Mouse (Mus musculus): ENCODE measurements around the gene Apoc4.
A peak's percentile ranks its signal among the peaks of the same experiment; 100 is the strongest.
"Not testable (repeated sequence)": the region's sequence is repeated elsewhere in the genome, so short reads cannot be mapped to it uniquely, and the experiment has no call there.

Gene Apoc4

GRCm38 (mm10) chr7:19698907-19699826 is 17.9 kb upstream of the Apoc4 start, which contains the start of gene Apoe:
Gene Apoe (minus strand): TSS chr7:19699188.
- peak; percentile 63 for DNase-seq

- DNase-seq: no peak
Measured at GRCm38 (mm10) chr7:19697949-19698906, 16.9 kb upstream of the Apoc4 start.

DNA sequence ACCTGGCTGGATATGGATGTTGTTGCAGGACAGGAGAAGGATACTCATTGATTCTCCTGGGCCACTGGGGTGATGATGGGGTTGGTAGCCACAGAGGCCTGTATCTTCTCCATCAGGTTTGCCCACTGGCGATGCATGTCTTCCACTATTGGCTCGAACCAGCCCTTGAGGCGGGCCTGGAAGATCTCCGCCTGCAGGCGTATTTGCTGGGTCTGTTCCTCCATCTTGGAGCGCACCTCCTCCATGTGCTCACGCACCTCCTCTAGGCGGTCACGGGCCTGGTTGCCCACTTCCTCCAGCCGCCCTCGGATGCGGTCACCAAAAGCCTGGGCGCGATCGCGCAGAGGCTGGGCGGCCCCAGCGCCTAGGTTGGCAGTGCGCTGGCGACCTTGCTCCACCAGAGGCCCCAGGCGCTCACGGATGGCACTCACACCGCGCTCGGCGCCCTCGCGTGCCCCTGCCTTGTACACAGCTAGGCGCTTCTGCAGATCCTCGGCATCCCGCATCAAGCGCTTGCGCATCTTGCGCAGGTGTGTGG is 15.1 kb upstream of the Apoc4 start:
- no peak for DNase-seq

GRCm38 (mm10) chr7:19695881-19696280 is 14.6 kb upstream of the Apoc4 start:
- no peak for DNase-seq

- no peak for DNase-seq
Measured at GRCm38 (mm10) chr7:19695213-19695594, 13.9 kb upstream of the Apoc4 start.

DNA sequence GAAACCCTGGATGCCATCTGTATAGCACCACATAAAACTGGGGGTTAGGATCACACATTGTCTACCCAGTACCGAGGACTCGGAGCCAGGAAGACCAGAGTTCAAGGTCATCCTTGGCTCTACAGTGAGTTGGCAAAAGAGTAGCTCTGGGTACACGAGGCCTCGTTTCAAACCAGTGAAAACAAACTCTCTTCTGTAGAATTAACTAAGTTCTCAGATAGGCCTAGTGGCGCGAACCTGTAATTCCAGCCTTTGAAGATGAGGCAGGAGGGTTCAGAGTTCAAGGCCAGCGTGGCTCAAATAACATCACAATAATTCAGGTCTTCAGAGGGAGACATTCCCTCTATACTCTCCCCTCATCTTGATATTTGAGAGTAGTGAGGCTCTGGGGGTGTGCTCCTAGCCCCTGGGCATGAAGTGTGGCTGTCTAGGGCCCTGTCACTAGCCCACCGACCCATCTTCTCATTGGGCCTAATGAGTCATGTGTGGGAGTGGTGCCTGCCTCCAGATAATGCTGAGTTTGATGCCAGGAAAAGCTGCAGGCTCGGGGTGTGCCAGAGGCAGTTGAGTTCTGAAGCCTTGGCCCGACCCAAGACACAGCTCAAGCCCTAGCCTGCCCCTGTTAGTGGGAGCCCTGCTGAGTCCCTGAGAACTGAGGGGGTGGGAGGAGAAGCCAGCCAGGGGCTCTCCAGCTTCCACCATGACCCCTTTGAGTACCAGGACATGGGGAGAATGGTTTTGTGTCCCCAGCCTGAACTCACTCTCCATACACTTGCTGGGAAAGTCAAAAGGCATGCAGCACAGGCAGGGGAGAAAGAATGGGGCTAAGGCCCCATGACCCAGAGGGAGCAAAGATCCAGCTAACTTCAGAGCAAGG is 13.3 kb upstream of the Apoc4 start:
- DNase-seq: no peak

- peak; percentile 75 for DNase-seq
Measured at GRCm38 (mm10) chr7:19693421-19693820, 12.1 kb upstream of the Apoc4 start.

DNA sequence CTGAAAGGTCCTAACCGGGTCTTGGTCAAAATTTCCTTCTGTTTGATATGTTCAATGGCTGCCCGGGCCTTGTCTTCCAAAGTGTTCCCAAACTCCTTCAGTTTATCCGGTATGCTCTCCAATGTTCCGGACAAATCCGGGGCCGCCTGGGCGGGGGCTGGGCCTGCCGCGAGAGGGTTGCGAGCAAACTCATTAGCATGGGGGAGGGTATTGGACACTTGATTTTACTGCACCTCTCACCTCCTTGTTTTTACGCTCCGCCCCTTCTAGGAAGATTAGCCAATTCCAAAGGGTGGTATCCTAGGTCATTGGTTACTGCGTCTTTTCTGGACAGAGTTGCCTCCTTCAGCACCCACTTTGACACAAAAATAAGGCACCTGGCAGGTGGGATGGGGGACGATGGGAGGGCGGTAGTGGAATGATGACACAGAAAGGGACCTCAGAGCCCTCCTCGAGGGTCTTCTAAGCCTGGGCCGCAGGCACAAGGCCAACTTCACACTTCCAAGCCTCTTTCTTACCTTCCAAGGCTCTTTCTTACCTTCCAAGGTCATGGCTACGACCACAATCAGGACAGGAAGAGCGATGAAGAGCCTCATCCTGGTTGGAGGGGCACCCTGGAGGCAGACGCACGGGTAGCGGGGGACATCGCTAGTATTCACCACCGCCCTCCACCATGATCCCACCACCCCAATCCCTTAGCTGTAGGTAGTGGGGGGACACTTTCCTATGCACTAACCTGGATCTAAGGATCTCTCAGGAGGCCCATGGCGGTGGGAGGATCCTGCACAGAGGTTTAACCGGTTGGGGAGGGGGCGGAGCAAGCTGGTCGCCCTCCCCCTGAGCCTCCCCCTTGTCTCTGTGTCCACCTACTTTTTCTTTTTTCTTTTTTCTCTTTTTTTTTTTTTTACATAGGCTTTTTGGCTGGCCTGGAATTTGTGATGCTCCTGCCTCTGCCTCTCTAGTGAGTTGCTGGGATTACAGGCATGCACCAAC is 10.9 kb upstream of the Apoc4 start, which contains the start of gene Apoc1:
TSS of gene Apoc1 (minus strand) at position 788 of the 993 bp plus-strand sequence.
- DNase-seq: peak; percentile 85

- peak; percentile 32 for DNase-seq
Measured at GRCm38 (mm10) chr7:19691434-19691833, 10.2 kb upstream of the Apoc4 start.

GRCm38 (mm10) chr7:19690845-19691244 is 9.6 kb upstream of the Apoc4 start:
- DNase-seq: no peak

DNA sequence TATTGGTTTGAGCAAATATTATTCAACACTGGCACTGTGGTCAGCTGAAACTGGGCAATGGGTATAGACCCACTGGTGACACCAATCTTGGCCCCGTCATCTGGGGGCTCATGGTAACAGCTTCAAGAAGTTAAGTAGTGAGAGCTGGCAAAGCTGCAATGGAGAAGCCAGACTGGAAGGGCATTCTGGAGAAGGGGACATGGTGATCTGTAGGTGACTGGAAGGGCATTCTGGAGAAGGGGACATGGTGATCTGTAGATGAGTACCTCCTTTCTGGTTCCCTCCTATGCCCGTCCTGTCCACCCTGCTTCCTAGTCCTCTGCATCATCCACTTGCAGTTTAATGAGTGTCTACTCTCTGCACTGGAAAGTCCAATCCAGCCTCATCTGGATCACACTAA is 7.3 kb upstream of the Apoc4 start:
- DNase-seq: no peak

- no peak for DNase-seq
Measured at GRCm38 (mm10) chr7:19688101-19688500, 6.8 kb upstream of the Apoc4 start.

- DNase-seq: not testable (repeated sequence)
Measured at GRCm38 (mm10) chr7:19686927-19687583, 5.8 kb upstream of the Apoc4 start.

DNA sequence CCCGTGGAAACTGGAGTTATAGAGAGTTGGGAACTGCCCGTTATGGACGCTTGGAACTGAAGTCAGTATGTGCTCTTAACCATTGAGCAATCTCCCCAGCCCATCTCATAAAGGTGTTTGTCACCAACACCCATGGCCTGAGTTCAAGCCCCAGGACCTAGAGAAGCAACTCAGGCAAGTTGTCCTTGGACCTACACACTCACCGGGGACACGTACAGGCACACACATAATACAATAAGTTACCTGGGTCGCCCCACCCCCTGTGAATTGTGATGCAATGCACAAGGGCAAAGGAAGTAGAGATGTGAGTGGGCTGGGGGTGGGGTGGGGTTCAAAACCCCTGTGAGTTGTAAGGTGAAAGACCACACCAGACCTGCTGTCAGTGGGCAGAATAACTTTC is 5.2 kb upstream of the Apoc4 start:
- no peak for DNase-seq

GRCm38 (mm10) chr7:19685374-19685773 is 4.1 kb upstream of the Apoc4 start:
- DNase-seq: no peak

- DNase-seq: no peak
Measured at GRCm38 (mm10) chr7:19683771-19684201, 2.5 kb upstream of the Apoc4 start.

- no peak for DNase-seq
Measured at GRCm38 (mm10) chr7:19682979-19683378, 1.7 kb upstream of the Apoc4 start.

DNA sequence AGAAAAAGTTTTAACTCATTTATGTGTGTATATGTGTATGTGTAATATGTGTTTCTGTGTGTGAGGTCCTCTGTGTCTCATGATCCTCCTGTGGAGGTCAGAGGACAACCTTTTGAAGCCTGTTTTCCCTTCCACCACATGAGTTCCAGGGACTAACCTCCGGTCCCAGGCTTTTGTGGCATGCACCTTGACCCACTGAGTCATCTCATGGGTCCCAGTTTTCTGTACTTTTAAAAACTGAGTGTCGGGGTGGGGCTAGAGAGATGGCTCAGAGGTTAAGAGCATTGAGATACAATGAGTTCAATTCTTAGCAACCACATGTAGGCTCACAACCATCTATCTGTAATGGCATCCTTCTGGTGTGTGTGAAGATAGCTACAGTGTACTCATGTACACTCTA is 577 bp downstream of the Apoc4 start:
- DNase-seq: no peak

GRCm38 (mm10) chr7:19678901-19679300 is 2.4 kb downstream of the Apoc4 start:
- no peak for DNase-seq

GRCm38 (mm10) chr7:19677872-19678271 is 3.4 kb downstream of the Apoc4 start, which contains the start of gene Apoc2:
Gene Apoc2 (minus strand): TSS chr7:19677941.
- no peak for DNase-seq
